Mouse (Mus musculus) ES-E14 (cell line): Measurements from ENCODE around the gene Nat8f5. TPM values are rescaled to one million over a fixed set of nuclear protein-coding genes. Genes with fewer than 3 reads are reported as not detected.
"Not testable (repeated sequence)": the region's sequence is repeated elsewhere in the genome, so short reads cannot be mapped to it uniquely, and the experiment has no call there.

ENCODE experiments used
- DNase-seq: peaks from one replicate; pipeline ENCODE4 v3.0.0-alpha.2; 2013; ENCODE audit warnings: low read depth, low spot score
- H3K27ac ChIP-seq: 2 replicates; pipeline ENCODE4 v1.5.1; 2012; ENCODE audit warnings: low read depth, mild to moderate bottlenecking, low read length, moderate library complexity, mixed read lengths; ENCODE audit not compliant: poor library complexity, insufficient read depth, severe bottlenecking
- H3K36me3 ChIP-seq: 2 replicates; pipeline ENCODE4 v1.6.1; 2012; ENCODE audit warnings: mild to moderate bottlenecking, low read length, moderate library complexity, mixed read lengths; ENCODE audit not compliant: control insufficient read depth, poor library complexity, insufficient read depth, severe bottlenecking
- H3K4me1 ChIP-seq, 2 experiments: fragments of 150-350 bp in 1 of 2; sonication (generic) in 1 of 2; 2 replicates each; pipeline ENCODE4 v1.6.1; 2012; ENCODE audit warnings: low read length in 2 of 2, mild to moderate bottlenecking in 1 of 2, mixed read lengths in 1 of 2; ENCODE audit not compliant: control insufficient read depth in 2 of 2, insufficient read depth in 2 of 2, poor library complexity in 1 of 2
- H3K4me3 ChIP-seq, 2 experiments: fragments of 150-350 bp in 1 of 2; sonication (generic) in 1 of 2; 2 replicates each; pipeline ENCODE4 v1.5.1; 2012; ENCODE audit warnings: low read length in 2 of 2, low read depth in 1 of 2, mild to moderate bottlenecking in 1 of 2, mixed read lengths in 1 of 2; ENCODE audit not compliant: insufficient read depth in 1 of 2, poor library complexity in 1 of 2, severe bottlenecking in 1 of 2
- H3K9ac ChIP-seq: 2 replicates; pipeline ENCODE4 v1.6.1; 2012; ENCODE audit warnings: low read depth, mild to moderate bottlenecking, low read length, mixed read lengths; ENCODE audit not compliant: poor library complexity, insufficient read depth, severe bottlenecking
- H3K9me3 ChIP-seq: fragments of 150-350 bp; sonication (generic); 2 replicates; pipeline ENCODE4 v1.6.1; 2012; ENCODE audit warnings: low read depth, mild to moderate bottlenecking, low read length; ENCODE audit not compliant: control insufficient read depth, insufficient read depth
- CHD2 ChIP-seq: IDR thresholded peaks from 2 replicates; pipeline ENCODE4 v1.6.1; 2014; ENCODE audit warnings: mild to moderate bottlenecking, low read depth, low read length, inconsistent platforms
- HCFC1 ChIP-seq: IDR thresholded peaks from 2 replicates; pipeline ENCODE4 v1.6.1; 2012; ENCODE audit warnings: low read length, inconsistent platforms, borderline replicate concordance; ENCODE audit not compliant: insufficient read depth
- MAFK ChIP-seq: IDR thresholded peaks from 2 replicates; pipeline ENCODE4 v1.6.1; 2014; ENCODE audit warnings: mild to moderate bottlenecking, low read depth, low read length, inconsistent platforms; ENCODE audit not compliant: insufficient read depth
- ZC3H11A ChIP-seq: IDR thresholded peaks from 2 replicates; pipeline ENCODE4 v1.6.1; 2012; ENCODE audit warnings: low read depth, mild to moderate bottlenecking, inconsistent platforms, low read length, borderline replicate concordance
- ZNF384 ChIP-seq: IDR thresholded peaks from 2 replicates; pipeline ENCODE4 v1.6.1; 2012; ENCODE audit warnings: low read depth, low read length, inconsistent platforms
- in situ Hi-C, 2 experiments: fragments of 600-800 bp; cut with MboI; formaldehyde crosslinking; loops; one replicate each; pipeline ENCODE4 v1.15.1; 2025; ENCODE audit warnings: low sequenced_read_pairs in 2 of 2, inconsistent platforms in 1 of 2; ENCODE audit not compliant: unreplicated experiment in 2 of 2
- total RNA-seq: library from RNA; depleted of rRNA; stranded (reverse); fragments of 300-350 nt; gene quantifications from 2 replicates; pipeline ENCODE4 v1.2.3, GENCODE M21; 2012

Gene Nat8f5
- total RNA-seq, 1 experiment = not detected

- H3K27ac ChIP-seq, H3K9ac ChIP-seq, H3K9me3 ChIP-seq, H3K4me1 ChIP-seq, H3K36me3 ChIP-seq, DNase-seq, in situ Hi-C loops, H3K4me3 ChIP-seq: not testable (repeated sequence)
These were observed 14.3 kb upstream of the Nat8f5 start for GRCm38 (mm10) chr6:85835104-85835503.

- H3K4me3 ChIP-seq, in situ Hi-C loops, DNase-seq, H3K27ac ChIP-seq, H3K9me3 ChIP-seq, H3K9ac ChIP-seq, H3K36me3 ChIP-seq, H3K4me1 ChIP-seq: not testable (repeated sequence)
These were observed 13.8 kb upstream of the Nat8f5 start for GRCm38 (mm10) chr6:85834504-85835100.

GRCm38 (mm10) chr6:85831796-85832321 is 11.1 kb upstream of the Nat8f5 start, which contains the start of gene Nat8:
Gene Nat8 (minus strand): TSS chr6:85832082.
- in situ Hi-C loops = no loop called here
- Histone ChIP-seq H3K9ac (no peak within 1 kb of the TSS), H3K4me3 (no peak within 1 kb of the TSS), H3K27ac (no peak within 1 kb of the TSS), H3K4me1 (no peaks in the 10 kb centered on the region), H3K9me3 (no peaks in the 10 kb centered on the region), H3K36me3 (no peaks in the 10 kb centered on the region)
- DNase-seq = no peak
- TF ChIP-seq CHD2 = no peak
- TF ChIP-seq HCFC1 = no peak
- no peak for TF ChIP-seq MAFK
- TF ChIP-seq ZNF384 = no peak
- TF ChIP-seq ZC3H11A = no peak

- no peak overlapping the region for H3K27ac ChIP-seq
- H3K9me3 ChIP-seq = no peaks in the 10 kb centered on the region
- no peak overlapping the region for H3K4me3 ChIP-seq
- in situ Hi-C loops = no loop called here
- no peak overlapping the region for H3K9ac ChIP-seq
- H3K4me1 ChIP-seq = no peaks in the 10 kb centered on the region
- DNase-seq = no peak
- no peak for TF ChIP-seq ZNF384
- H3K36me3 ChIP-seq = no peaks in the 10 kb centered on the region
These were observed 8.7 kb upstream of the Nat8f5 start for GRCm38 (mm10) chr6:85829462-85829861.

GRCm38 (mm10) chr6:85825886-85826285 is 5.1 kb upstream of the Nat8f5 start:
- no peak for DNase-seq
- Histone ChIP-seq H3K9me3 (no peaks in the 10 kb centered on the region), H3K36me3 (no peaks in the 10 kb centered on the region), H3K4me1 (no peaks in the 10 kb centered on the region), H3K27ac (no peak overlapping the region), H3K4me3 (no peak overlapping the region), H3K9ac (no peak overlapping the region)
- no peak for TF ChIP-seq ZC3H11A
- no peak for TF ChIP-seq MAFK
- TF ChIP-seq CHD2 = no peak
- TF ChIP-seq ZNF384 = no peak
- no peak for TF ChIP-seq HCFC1
- in situ Hi-C loops = no loop called here
